Mouse (Mus musculus): ENCODE data around the gene Klhdc1. TPM values are rescaled to one million over a fixed set of nuclear protein-coding genes. Genes with fewer than 3 reads are reported as not detected.

The Klhdc1 gene
- polyA plus RNA-seq, 1 experiment: 8.1 TPM

DNA sequence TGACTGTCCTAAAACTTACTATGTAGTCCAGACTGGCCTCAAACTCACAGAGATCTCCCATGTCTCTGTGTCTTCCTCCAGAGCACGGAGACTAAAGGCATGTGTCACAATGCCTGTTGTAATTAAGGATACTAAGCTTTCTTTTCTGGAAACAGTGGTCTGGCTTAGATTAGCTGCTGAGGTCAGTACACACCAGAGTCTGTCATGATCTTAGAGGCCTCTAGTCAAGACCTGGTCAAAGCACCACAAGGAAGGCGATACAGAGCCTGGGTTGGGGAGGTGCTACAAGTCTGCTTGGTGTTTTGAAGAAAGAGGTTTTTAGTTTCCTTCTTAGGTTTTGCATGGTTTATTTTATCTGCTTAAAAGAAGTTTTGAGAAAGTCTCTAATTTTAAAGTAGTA, 59.4 kb downstream of the Klhdc1 start:
- no peak overlapping the region for H3K4me2 ChIP-seq (ENCODE audit: low read depth)
- no peaks in the 10 kb centered on the region for H3K27me3 ChIP-seq (ENCODE audit: control insufficient read depth, insufficient read depth, insufficient read length)
- no peak for TF ChIP-seq CEBPB (IDR thresholded peaks at IDR 0.05; ENCODE audit: insufficient read depth, poor library complexity, severe bottlenecking)
- TF ChIP-seq MYOG (IDR thresholded peaks at IDR 0.05; ENCODE audit: control insufficient read depth in 1 of 3, insufficient read depth in 1 of 3, insufficient read length in 2 of 3, low read depth in 2 of 3): no peak
- no peak for TF ChIP-seq TCF12 (IDR thresholded peaks at IDR 0.05; ENCODE audit: insufficient read depth, poor library complexity, severe bottlenecking)
- no peak for TF ChIP-seq MYOD1 (IDR thresholded peaks at IDR 0.05; ENCODE audit: control insufficient read depth in 1 of 3, insufficient read length in 2 of 3, low read depth in 2 of 3)
- no peak for TF ChIP-seq POLR2A (IDR thresholded peaks at IDR 0.05; ENCODE audit: insufficient read length, low read depth)
- TF ChIP-seq SRF (IDR thresholded peaks at IDR 0.05; ENCODE audit: control insufficient read depth, insufficient read length, low read depth): no peak
- no peak for TF ChIP-seq E2F4 (IDR thresholded peaks at IDR 0.05; ENCODE audit: insufficient read depth)
- TF ChIP-seq REST (IDR thresholded peaks at IDR 0.05; ENCODE audit: insufficient read depth, insufficient read length): no peak
- no peak for TF ChIP-seq MAX (IDR thresholded peaks at IDR 0.05; ENCODE audit: low read depth)
- no peak for TF ChIP-seq USF1 (IDR thresholded peaks at IDR 0.05; ENCODE audit: low read depth)
- TF ChIP-seq TCF3 (IDR thresholded peaks at IDR 0.05; ENCODE audit: insufficient read length, low read depth): no peak
- no peak for TF ChIP-seq POLR2AphosphoS2 (IDR thresholded peaks at IDR 0.05; ENCODE audit: insufficient read length, low read depth)
- peaks cover 31% of the 10 kb centered on the region for H3K79me2 ChIP-seq (ENCODE audit: control insufficient read depth, insufficient read depth)
- H3K36me3 ChIP-seq (ENCODE audit: control insufficient read depth, insufficient read depth): peaks cover 22% of the 10 kb centered on the region
- no peak overlapping the region for H3K4me3 ChIP-seq
- H3ac ChIP-seq (ENCODE audit: control insufficient read depth, insufficient read length): no peak overlapping the region

DNA sequence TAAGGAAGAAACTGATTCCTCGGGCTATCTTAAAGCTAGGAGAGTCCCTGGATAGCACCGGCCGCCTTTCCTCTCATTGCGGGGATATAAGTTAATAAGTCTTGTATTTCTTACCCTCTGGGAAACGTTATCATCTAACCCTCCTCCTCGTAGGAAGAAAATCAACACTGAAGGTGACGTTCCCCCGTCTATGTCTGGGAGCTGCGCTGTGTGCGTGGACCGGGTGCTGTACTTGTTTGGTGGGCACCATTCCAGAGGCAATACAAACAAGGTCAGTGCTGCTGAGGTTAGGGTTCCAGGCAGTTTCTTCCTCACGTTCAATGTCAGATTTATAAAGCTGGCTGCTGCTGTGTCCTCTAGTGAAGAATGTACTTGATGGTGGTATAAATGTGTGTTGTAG, 61.2 kb downstream of the Klhdc1 start:
- Histone ChIP-seq H3K36me3 (ENCODE audit: control insufficient read depth, insufficient read depth) (peaks cover 37% of the 10 kb centered on the region), H3K4me2 (ENCODE audit: low read depth) (no peak overlapping the region), H3K79me2 (ENCODE audit: control insufficient read depth, insufficient read depth) (peaks cover 21% of the 10 kb centered on the region), H3K4me3 (no peak overlapping the region), H3K27me3 (ENCODE audit: control insufficient read depth, insufficient read depth, insufficient read length) (no peaks in the 10 kb centered on the region), H3ac (ENCODE audit: control insufficient read depth, insufficient read length) (no peak overlapping the region)
- TF ChIP-seq TCF3 (IDR thresholded peaks at IDR 0.05; ENCODE audit: insufficient read length, low read depth) (no peak), MYOD1 (IDR thresholded peaks at IDR 0.05; ENCODE audit: control insufficient read depth in 1 of 3, insufficient read length in 2 of 3, low read depth in 2 of 3) (no peak), TCF12 (IDR thresholded peaks at IDR 0.05; ENCODE audit: insufficient read depth, poor library complexity, severe bottlenecking) (no peak), SRF (IDR thresholded peaks at IDR 0.05; ENCODE audit: control insufficient read depth, insufficient read length, low read depth) (no peak), E2F4 (IDR thresholded peaks at IDR 0.05; ENCODE audit: insufficient read depth) (no peak), CEBPB (IDR thresholded peaks at IDR 0.05; ENCODE audit: insufficient read depth, poor library complexity, severe bottlenecking) (no peak), MYOG (IDR thresholded peaks at IDR 0.05; ENCODE audit: control insufficient read depth in 1 of 3, insufficient read depth in 1 of 3, insufficient read length in 2 of 3, low read depth in 2 of 3) (no peak), REST (IDR thresholded peaks at IDR 0.05; ENCODE audit: insufficient read depth, insufficient read length) (no peak), POLR2A (IDR thresholded peaks at IDR 0.05; ENCODE audit: insufficient read length, low read depth) (no peak), POLR2AphosphoS2 (IDR thresholded peaks at IDR 0.05; ENCODE audit: insufficient read length, low read depth) (no peak), MAX (IDR thresholded peaks at IDR 0.05; ENCODE audit: low read depth) (no peak), USF1 (IDR thresholded peaks at IDR 0.05; ENCODE audit: low read depth) (no peak)

GRCm38 (mm10) chr12:69304051-69304450, 63.1 kb downstream of the Klhdc1 start:
- peaks cover 2% of the 10 kb centered on the region for H3K79me2 ChIP-seq (ENCODE audit: control insufficient read depth, insufficient read depth)
- no peak overlapping the region for H3ac ChIP-seq (ENCODE audit: control insufficient read depth, insufficient read length)
- H3K27me3 ChIP-seq (ENCODE audit: control insufficient read depth, insufficient read depth, insufficient read length): no peaks in the 10 kb centered on the region
- H3K4me3 ChIP-seq: no peak overlapping the region
- peaks cover 51% of the 10 kb centered on the region for H3K36me3 ChIP-seq (ENCODE audit: control insufficient read depth, insufficient read depth)
- H3K4me2 ChIP-seq (ENCODE audit: low read depth): no peak overlapping the region
- no peak for TF ChIP-seq TCF3 (IDR thresholded peaks at IDR 0.05; ENCODE audit: insufficient read length, low read depth)
- TF ChIP-seq MYOG (IDR thresholded peaks at IDR 0.05; ENCODE audit: control insufficient read depth in 1 of 3, insufficient read depth in 1 of 3, insufficient read length in 2 of 3, low read depth in 2 of 3): no peak
- no peak for TF ChIP-seq SRF (IDR thresholded peaks at IDR 0.05; ENCODE audit: control insufficient read depth, insufficient read length, low read depth)
- TF ChIP-seq REST (IDR thresholded peaks at IDR 0.05; ENCODE audit: insufficient read depth, insufficient read length): no peak
- no peak for TF ChIP-seq POLR2AphosphoS2 (IDR thresholded peaks at IDR 0.05; ENCODE audit: insufficient read length, low read depth)
- TF ChIP-seq E2F4 (IDR thresholded peaks at IDR 0.05; ENCODE audit: insufficient read depth): no peak
- no peak for TF ChIP-seq USF1 (IDR thresholded peaks at IDR 0.05; ENCODE audit: low read depth)
- no peak for TF ChIP-seq POLR2A (IDR thresholded peaks at IDR 0.05; ENCODE audit: insufficient read length, low read depth)
- TF ChIP-seq CEBPB (IDR thresholded peaks at IDR 0.05; ENCODE audit: insufficient read depth, poor library complexity, severe bottlenecking): no peak
- TF ChIP-seq TCF12 (IDR thresholded peaks at IDR 0.05; ENCODE audit: insufficient read depth, poor library complexity, severe bottlenecking): no peak
- TF ChIP-seq MAX (IDR thresholded peaks at IDR 0.05; ENCODE audit: low read depth): no peak
- TF ChIP-seq MYOD1 (IDR thresholded peaks at IDR 0.05; ENCODE audit: control insufficient read depth in 1 of 3, insufficient read length in 2 of 3, low read depth in 2 of 3): no peak

DNA sequence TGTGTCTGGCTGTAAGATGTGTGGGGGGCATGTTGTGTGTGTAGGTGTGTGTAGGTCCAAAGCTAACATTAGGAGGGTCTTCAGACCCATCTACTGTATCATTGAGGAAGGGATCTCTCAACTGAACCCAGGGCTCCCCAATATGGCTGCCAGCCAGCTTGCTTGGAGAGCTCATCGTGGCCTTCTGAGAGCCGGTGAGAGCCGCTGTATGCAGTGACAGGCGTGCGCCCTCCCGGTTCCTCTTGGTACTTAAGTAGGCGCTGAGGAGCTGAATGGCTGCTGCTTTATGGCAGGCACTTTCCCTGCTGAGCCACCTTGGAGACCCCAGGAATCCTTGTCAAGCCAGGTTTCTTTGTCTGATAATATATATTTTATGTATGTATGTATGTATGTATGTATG, 65.4 kb downstream of the Klhdc1 start:
- no peak overlapping the region for H3K4me3 ChIP-seq
- no peak overlapping the region for H3ac ChIP-seq (ENCODE audit: control insufficient read depth, insufficient read length)
- no peak overlapping the region for H3K4me2 ChIP-seq (ENCODE audit: low read depth)
- no peaks in the 10 kb centered on the region for H3K79me2 ChIP-seq (ENCODE audit: control insufficient read depth, insufficient read depth)
- no peaks in the 10 kb centered on the region for H3K27me3 ChIP-seq (ENCODE audit: control insufficient read depth, insufficient read depth, insufficient read length)
- TF ChIP-seq MYOD1 (IDR thresholded peaks at IDR 0.05; ENCODE audit: control insufficient read depth in 1 of 3, insufficient read length in 2 of 3, low read depth in 2 of 3) (no peak), MYOG (IDR thresholded peaks at IDR 0.05; ENCODE audit: control insufficient read depth in 1 of 3, insufficient read depth in 1 of 3, insufficient read length in 2 of 3, low read depth in 2 of 3) (no peak), E2F4 (IDR thresholded peaks at IDR 0.05; ENCODE audit: insufficient read depth) (no peak), USF1 (IDR thresholded peaks at IDR 0.05; ENCODE audit: low read depth) (no peak), REST (IDR thresholded peaks at IDR 0.05; ENCODE audit: insufficient read depth, insufficient read length) (no peak), POLR2AphosphoS2 (IDR thresholded peaks at IDR 0.05; ENCODE audit: insufficient read length, low read depth) (no peak), TCF3 (IDR thresholded peaks at IDR 0.05; ENCODE audit: insufficient read length, low read depth) (no peak), SRF (IDR thresholded peaks at IDR 0.05; ENCODE audit: control insufficient read depth, insufficient read length, low read depth) (no peak), POLR2A (IDR thresholded peaks at IDR 0.05; ENCODE audit: insufficient read length, low read depth) (no peak), CEBPB (IDR thresholded peaks at IDR 0.05; ENCODE audit: insufficient read depth, poor library complexity, severe bottlenecking) (no peak), MAX (IDR thresholded peaks at IDR 0.05; ENCODE audit: low read depth) (no peak), TCF12 (IDR thresholded peaks at IDR 0.05; ENCODE audit: insufficient read depth, poor library complexity, severe bottlenecking) (no peak)
- H3K36me3 ChIP-seq (ENCODE audit: control insufficient read depth, insufficient read depth): peaks cover 70% of the 10 kb centered on the region

Data from myocyte (in vitro differentiated cells).